Mouse (Mus musculus): ENCODE data around the gene Col4a6. TPM values are rescaled to one million over a fixed set of nuclear protein-coding genes. Genes with fewer than 3 reads are reported as not detected.

The Col4a6 gene
- polyA plus RNA-seq, 1 experiment from 2014 or later, result 3.3 TPM

DNA sequence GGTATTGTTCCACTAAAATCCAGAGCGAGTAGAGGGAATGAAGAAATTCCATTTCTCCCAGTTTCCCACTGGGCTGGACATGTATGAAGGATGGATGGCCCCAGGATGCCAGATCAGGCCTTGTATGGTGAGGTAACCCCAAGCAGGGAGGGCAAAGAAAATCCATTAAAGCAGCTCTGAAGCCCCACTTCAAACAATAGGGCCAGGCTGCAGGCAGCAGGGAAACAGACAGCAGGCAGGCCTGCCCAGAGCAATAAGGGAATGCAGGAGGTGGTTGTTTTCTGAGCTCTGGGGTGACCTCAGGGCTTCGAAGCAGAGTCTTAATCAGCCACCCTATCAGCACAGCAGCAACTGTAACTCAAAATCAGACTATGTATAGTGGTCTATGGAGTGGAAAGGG is 89.2 kb downstream of the Col4a6 start:
- H3K27me3 ChIP-seq, result peaks cover 30% of the 10 kb centered on the region; the same call in 1 of the 2 replicates
- H3K9ac ChIP-seq, result no peak overlapping the region
- H3K4me3 ChIP-seq, result no peak overlapping the region
- no peaks in the 10 kb centered on the region for H3K36me3 ChIP-seq
- no peak overlapping the region for H3K27ac ChIP-seq
- no peaks in the 10 kb centered on the region for H3K4me1 ChIP-seq (replicated peaks)
- peak; percentile 52; the same call in 1 of the 2 replicates for ATAC-seq (ENCODE audit: low FRiP score)
- H3K9me3 ChIP-seq, result no peaks in the 10 kb centered on the region
- no peak overlapping the region for H3K4me2 ChIP-seq
- 20% methylated on average over 2 of the region's 2 CpGs for WGBS

DNA sequence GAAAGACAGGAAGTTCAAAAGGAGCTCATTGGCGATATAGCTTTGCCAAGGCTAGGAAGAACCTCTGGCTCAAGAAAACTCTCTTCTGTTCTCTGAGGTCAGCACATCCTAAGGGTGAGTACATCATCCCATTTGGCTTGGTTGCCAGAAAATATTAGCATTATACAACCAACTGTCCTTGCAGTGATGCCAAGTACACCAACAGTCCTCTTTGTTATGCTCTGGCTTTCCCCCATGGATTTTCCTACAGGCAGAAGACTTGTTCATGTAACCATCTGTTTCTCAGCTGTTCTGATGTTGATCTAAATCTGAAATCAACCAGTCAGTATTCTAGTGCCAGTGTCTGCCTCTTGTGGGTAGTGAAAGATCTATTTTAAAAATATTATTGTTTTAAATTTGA is 103.6 kb downstream of the Col4a6 start:
- Histone ChIP-seq H3K9ac (no peak overlapping the region), H3K27ac (no peak overlapping the region), H3K4me2 (no peak overlapping the region), H3K36me3 (no peaks in the 10 kb centered on the region), H3K9me3 (no peaks in the 10 kb centered on the region), H3K27me3 (peaks cover 1% of the 10 kb centered on the region; the same call in 1 of the 2 replicates), H3K4me3 (no peak overlapping the region), H3K4me1 (replicated peaks) (no peaks in the 10 kb centered on the region)
- ATAC-seq (ENCODE audit: low FRiP score), result no peak
- 96% methylated on average over 1 of the region's 1 CpGs for WGBS

DNA sequence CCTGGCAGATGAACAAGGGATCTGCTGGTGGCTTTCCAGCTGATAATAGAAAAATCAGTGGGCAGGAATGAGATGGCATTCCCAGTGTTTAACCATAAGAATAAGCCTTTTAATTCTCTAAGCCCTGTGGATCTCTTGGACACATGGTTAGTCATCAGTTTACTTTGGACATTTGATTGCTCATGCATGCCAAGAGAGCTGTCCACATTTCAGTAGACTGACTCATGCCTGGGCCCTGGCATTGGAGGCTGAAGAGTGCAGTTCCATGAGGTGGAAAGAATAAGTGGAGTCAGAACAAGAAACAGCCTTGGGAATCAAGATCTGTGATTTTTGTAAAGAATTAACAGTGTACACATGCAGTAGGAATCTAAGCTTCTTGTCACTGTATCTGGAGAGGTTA is 110.5 kb downstream of the Col4a6 start:
- H3K4me1 ChIP-seq (replicated peaks), result no peaks in the 10 kb centered on the region
- no peak for ATAC-seq (ENCODE audit: low FRiP score)
- H3K36me3 ChIP-seq, result no peaks in the 10 kb centered on the region
- H3K9ac ChIP-seq, result no peak overlapping the region
- no peak overlapping the region for H3K27ac ChIP-seq
- H3K9me3 ChIP-seq, result no peaks in the 10 kb centered on the region
- H3K4me2 ChIP-seq, result no peak overlapping the region
- 0 out of 2 replicates have a peak, but pooled peaks cover 3% of the 10 kb centered on the region for H3K27me3 ChIP-seq
- H3K4me3 ChIP-seq, result no peak overlapping the region

DNA sequence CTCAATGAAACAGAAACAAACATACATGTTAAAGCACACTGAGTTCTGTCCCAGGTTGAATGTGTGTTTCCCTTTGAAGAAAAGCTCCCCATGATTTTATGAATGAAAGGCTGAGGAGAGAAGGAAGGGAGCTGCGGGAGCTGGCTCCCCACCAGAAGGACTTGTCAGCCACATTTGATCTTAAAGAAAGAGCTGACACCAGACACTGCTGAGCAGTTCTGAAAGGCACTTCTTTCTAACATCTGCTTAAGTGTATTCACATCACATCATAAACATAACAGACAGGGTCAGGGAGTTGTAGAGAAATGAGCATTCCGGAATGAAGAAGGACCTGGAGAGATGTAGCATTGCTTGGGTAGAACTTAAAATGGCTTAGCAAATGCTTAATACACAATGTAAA is 132.5 kb downstream of the Col4a6 start:
- Histone ChIP-seq H3K36me3 (no peaks in the 10 kb centered on the region), H3K4me1 (replicated peaks) (no peaks in the 10 kb centered on the region), H3K9ac (no peak overlapping the region), H3K27me3 (no peaks in the 10 kb centered on the region), H3K4me2 (no peak overlapping the region), H3K27ac (no peak overlapping the region), H3K9me3 (no peaks in the 10 kb centered on the region), H3K4me3 (no peak overlapping the region)
- no peak for ATAC-seq (ENCODE audit: low FRiP score)
- 52% methylated on average over 2 of the region's 2 CpGs for WGBS

DNA sequence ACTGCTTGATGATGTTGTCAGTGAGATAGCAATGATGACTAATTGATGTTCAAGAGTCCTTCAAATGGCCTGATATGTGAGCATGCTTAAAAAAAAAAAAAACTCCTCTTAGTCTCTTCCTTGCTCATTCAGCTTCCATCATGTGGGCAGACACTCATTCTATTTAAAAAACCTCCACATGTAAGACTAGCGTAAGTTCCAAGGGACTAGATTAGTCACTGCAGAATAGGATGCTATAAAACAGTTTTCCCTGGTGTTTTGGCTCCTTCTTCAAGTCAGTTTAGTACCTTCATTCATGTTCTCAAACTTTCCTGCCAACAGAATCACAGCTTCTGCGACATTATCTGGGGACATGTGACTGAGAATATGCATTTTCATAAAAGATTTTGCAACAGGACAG is 145.8 kb downstream of the Col4a6 start:
- ATAC-seq (ENCODE audit: low FRiP score), result no peak
- H3K9ac ChIP-seq, result no peak overlapping the region
- WGBS, result 94% methylated on average over 2 of the region's 2 CpGs
- no peak overlapping the region for H3K4me2 ChIP-seq
- H3K27ac ChIP-seq, result no peak overlapping the region
- no peak overlapping the region for H3K4me3 ChIP-seq
- no peaks in the 10 kb centered on the region for H3K36me3 ChIP-seq
- H3K27me3 ChIP-seq, result peaks cover 39% of the 10 kb centered on the region
- no peaks in the 10 kb centered on the region for H3K4me1 ChIP-seq (replicated peaks)
- H3K9me3 ChIP-seq, result no peaks in the 10 kb centered on the region

DNA sequence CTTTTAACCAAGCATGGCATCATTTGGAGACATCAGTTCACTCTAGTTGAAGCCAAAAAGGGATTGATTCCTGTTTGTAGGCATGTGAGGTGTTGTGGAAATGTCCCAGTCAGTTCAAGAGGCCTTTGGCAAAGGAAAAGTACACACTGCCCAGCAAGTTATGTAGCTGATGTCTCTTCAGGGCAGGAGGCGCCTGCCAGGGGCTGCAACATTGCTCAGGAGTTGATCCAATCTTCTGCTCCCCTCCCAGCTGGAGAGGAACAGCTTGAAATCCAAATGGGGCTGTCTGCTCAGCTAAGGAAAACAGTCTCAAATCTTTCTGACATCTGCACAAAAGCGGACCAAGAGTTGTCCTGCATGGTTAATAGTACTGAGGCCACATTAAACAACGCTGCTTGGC is 149.7 kb downstream of the Col4a6 start:
- no peaks in the 10 kb centered on the region for H3K36me3 ChIP-seq
- 63% methylated on average over 3 of the region's 3 CpGs for WGBS
- no peak overlapping the region for H3K4me2 ChIP-seq
- H3K4me3 ChIP-seq, result no peak overlapping the region
- H3K27me3 ChIP-seq, result peaks cover 48% of the 10 kb centered on the region
- no peaks in the 10 kb centered on the region for H3K4me1 ChIP-seq (replicated peaks)
- H3K27ac ChIP-seq, result no peak overlapping the region
- no peaks in the 10 kb centered on the region for H3K9me3 ChIP-seq
- no peak overlapping the region for H3K9ac ChIP-seq
- ATAC-seq (ENCODE audit: low FRiP score), result no peak

DNA sequence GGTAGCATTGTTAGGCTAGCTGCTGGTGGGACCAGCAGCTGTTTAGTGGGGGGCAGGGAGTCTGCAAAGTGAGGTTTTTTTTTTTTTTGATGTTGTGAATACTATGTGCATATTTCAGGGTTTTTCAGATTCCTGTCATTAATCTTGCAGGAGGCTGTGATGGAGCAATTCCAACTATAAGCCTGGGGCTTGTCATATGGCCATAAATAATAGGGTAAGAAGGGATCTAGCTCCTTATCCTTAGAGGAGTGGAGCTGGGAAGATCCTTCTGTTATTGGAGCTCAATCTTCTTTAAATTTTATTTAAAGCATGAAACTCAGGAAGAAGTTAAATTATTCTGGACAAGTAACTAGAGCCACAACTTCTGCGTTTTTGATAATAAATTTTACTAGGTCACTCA is 157.7 kb downstream of the Col4a6 start:
- Histone ChIP-seq H3K9me3 (no peaks in the 10 kb centered on the region), H3K4me2 (no peak overlapping the region), H3K36me3 (no peaks in the 10 kb centered on the region), H3K4me1 (replicated peaks) (no peaks in the 10 kb centered on the region), H3K9ac (no peak overlapping the region), H3K4me3 (no peak overlapping the region), H3K27me3 (peaks cover 11% of the 10 kb centered on the region; the same call in 1 of the 2 replicates), H3K27ac (no peak overlapping the region)
- ATAC-seq (ENCODE audit: low FRiP score), result no peak
- WGBS, result 74% methylated on average over 1 of the region's 1 CpGs

DNA sequence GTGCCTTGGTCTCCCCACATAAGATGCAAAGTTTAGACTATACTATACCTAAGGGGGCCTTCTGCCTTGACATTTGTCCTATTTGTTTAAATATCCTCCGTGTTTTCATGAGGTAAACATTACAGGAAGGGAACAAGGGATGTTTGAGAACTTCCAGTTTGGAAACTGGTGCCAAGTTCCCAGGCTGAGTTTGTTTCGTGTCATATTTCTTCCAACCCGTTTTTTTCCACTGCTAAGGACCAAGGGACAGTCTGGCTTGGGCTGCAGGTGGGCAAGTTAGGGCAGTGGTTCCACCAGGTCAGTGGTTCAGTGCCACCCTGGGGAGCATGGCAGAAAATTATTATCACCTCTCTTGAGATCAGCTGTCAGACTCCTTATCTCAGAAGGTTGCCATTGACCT is 158.1 kb downstream of the Col4a6 start:
- WGBS, result 60% methylated on average over 3 of the region's 3 CpGs
- peaks cover 11% of the 10 kb centered on the region; the same call in 1 of the 2 replicates for H3K27me3 ChIP-seq

DNA sequence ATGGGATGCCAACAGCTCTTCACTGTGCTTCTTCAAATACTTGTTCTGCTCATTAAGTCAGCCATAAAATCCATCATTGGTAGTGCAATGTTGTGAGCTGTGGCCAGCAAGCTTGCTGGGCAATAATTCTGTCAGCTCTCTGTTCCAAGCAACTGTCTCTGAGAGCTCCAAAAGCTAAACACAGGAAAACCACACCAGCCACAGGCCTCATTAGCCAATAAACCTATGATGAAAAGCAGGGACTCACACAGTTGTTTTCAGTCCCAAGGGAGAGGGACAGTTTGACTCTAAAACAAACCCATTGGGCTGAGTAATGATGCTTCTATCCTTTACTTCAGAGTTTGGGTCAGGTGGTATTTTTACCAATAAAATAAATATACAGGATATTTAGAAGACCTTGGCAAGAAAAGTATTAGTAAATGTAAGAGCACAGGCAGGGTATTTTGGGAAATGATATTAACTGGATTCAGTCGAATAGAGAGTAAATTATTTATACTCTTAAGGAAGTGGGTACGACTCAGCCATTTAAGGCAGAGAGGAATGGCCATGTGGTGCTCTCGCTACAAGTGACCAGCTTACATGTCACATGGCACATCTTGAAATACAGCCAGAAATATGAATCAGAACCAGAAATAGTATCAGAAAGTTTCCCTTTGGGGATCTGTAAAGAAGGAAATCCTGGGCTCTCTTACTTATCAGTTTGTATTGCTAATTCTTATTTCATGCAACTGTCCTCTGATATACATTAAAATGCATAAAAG is 181.0 kb downstream of the Col4a6 start:
- peaks cover 6% of the 10 kb centered on the region; the same call in 1 of the 2 replicates for H3K27me3 ChIP-seq
- 89% methylated on average over 3 of the region's 3 CpGs for WGBS
- ATAC-seq (ENCODE audit: low FRiP score), result no peak

More for the DNA sequence above, 158.1 kb downstream of the Col4a6 start:
- Histone ChIP-seq H3K4me3 (no peak overlapping the region), H3K4me1 (replicated peaks) (no peaks in the 10 kb centered on the region), H3K9ac (no peak overlapping the region), H3K4me2 (no peak overlapping the region), H3K36me3 (no peaks in the 10 kb centered on the region), H3K9me3 (no peaks in the 10 kb centered on the region), H3K27ac (no peak overlapping the region)
- no peak for ATAC-seq (ENCODE audit: low FRiP score)

DNA sequence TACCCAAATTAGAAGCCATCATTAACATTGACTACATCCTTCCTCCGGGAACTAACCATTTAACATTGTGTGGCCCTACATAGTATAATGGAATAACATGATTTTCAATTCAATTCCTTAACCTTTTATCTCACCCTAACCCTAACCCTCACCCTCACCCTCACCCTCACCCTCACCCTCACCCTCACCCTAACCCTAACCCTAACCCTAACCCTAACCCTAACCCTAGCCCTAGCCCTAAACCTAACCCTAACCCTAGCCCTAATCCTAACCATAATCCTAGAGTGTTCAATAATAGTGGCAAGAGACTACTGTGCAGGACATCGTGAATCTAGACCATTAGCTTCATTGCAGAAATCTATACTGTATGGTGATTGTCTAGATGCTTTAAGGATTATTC is 197.5 kb downstream of the Col4a6 start:
- Histone ChIP-seq H3K4me3 (no peak overlapping the region), H3K4me2 (no peak overlapping the region), H3K9me3 (no peaks in the 10 kb centered on the region), H3K27ac (no peak overlapping the region), H3K4me1 (replicated peaks) (no peaks in the 10 kb centered on the region), H3K27me3 (peaks cover 3% of the 10 kb centered on the region; the same call in 1 of the 2 replicates), H3K36me3 (no peaks in the 10 kb centered on the region), H3K9ac (no peak overlapping the region)
- ATAC-seq (ENCODE audit: low FRiP score), result no peak
- WGBS, result 85% methylated on average over 2 of the region's 2 CpGs

More for the DNA sequence above, 181.0 kb downstream of the Col4a6 start:
- no peaks in the 10 kb centered on the region for H3K4me1 ChIP-seq (replicated peaks)
- no peaks in the 10 kb centered on the region for H3K9me3 ChIP-seq
- H3K27ac ChIP-seq, result no peak overlapping the region
- no peak overlapping the region for H3K9ac ChIP-seq
- no peak overlapping the region for H3K4me3 ChIP-seq
- H3K36me3 ChIP-seq, result no peaks in the 10 kb centered on the region
- no peak overlapping the region for H3K4me2 ChIP-seq

DNA sequence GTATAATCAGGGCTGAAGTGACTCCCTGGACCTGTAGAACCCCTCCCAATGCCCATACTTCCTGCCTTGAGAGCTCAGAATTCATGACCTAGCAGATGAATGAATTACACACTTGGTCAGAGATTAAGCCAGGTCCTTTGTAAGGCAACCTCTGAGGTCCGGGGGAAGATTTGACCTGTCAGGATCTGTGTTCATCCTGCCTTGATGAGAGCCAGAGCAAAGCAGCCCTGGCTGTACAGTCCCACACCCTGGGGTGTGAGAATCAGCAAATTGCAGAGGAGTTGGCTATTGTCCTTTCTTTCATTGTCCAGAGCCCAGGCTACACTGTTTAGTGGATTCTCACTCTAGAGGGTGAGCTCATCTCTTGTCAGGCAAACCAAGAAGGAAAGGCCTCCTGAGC is 207.9 kb downstream of the Col4a6 start:
- no peak for ATAC-seq (ENCODE audit: low FRiP score)
- no peak overlapping the region for H3K9ac ChIP-seq
- no peaks in the 10 kb centered on the region for H3K9me3 ChIP-seq
- peaks cover 52% of the 10 kb centered on the region for H3K27me3 ChIP-seq
- 25% methylated on average over 1 of the region's 1 CpGs for WGBS
- H3K4me3 ChIP-seq, result no peak overlapping the region
- no peaks in the 10 kb centered on the region for H3K36me3 ChIP-seq
- H3K4me2 ChIP-seq, result no peak overlapping the region
- no peaks in the 10 kb centered on the region for H3K4me1 ChIP-seq (replicated peaks)
- no peak overlapping the region for H3K27ac ChIP-seq

DNA sequence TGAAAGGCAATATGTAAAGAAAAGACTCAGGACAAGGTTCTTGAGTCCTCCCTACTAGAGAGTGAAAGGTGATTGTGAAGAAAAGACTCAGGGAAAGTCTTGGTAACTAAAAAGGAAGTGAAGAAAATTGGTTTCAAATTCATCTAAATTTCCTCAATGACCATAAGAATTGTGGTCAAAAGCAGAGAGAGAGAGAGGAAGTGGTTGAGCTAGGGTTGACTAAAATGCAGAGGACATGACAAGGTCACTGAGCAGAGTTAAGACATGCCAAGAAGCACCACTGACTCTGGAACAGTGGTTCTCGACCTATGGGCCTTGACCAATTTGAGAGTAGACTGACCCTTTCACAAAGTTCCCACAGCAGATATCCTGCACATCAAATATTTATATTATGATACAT is 224.2 kb downstream of the Col4a6 start:
- Histone ChIP-seq H3K4me2 (no peak overlapping the region), H3K27me3 (0 out of 2 replicates have a peak, but pooled peaks cover 2% of the 10 kb centered on the region), H3K9me3 (no peaks in the 10 kb centered on the region), H3K27ac (no peak overlapping the region), H3K9ac (no peak overlapping the region), H3K4me1 (replicated peaks) (no peaks in the 10 kb centered on the region), H3K4me3 (no peak overlapping the region), H3K36me3 (no peaks in the 10 kb centered on the region)
- 89% methylated on average over 1 of the region's 1 CpGs for WGBS
- ATAC-seq (ENCODE audit: low FRiP score), result no peak
